Mouse (Mus musculus): Measurements from ENCODE around the gene Tns2.

The Tns2 gene

DNA sequence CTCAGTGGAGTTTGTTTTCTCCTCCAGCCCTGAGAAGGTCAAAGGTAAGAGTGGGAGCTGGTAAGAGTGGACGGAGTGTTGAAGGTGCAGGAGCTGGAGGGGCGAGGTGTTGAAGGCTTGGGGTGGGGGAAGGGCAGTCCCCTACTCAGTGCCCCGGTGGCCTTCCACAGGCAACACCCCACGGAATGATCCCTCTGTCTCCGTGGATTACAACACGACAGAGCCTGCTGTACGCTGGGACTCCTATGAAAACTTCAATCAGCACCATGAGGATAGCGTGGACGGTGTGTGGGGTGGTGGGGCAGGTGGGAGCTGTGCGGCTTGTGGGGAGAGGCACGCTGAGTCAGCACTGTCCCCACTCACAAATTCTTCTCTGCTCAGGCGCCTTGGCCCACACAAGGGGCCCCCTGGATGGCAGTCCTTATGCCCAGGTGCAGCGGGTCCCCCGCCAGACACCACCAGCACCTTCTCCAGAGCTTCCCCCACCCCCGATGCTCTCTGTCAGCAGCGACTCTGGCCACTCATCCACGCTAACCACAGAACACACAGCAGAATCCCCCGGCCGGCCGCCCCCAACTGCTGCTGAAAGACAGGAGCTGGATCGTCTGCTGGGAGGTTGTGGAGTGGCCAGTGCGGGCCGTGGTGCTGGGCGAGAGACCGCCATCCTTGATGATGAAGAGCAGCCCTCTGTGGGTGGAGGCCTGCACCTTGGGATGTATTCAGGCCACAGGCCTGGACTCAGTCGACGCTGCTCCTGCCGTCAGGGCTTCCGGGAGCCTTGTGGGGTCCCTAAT, 10.7 kb downstream of the Tns2 start:
- DNase-seq = peak in 1 of 2 experiments; percentile 39

DNA sequence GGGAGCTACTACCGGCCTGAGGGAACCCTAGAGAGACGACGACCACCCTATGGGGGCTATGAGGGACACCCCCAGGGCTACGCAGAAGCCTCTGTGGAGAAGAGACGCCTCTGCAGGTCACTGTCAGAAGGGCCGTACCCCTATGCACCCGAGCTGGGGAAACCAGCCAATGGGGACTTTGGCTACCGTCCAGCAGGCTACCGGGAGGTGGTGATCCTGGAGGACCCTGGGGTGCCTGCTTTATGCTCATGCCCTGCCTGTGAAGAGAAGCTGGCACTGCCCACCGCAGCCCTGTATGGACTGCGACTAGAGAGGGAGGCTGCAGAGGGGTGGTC, 11.2 kb downstream of the Tns2 start:
- peak in 1 of 2 experiments; percentile 57 for DNase-seq

DNA sequence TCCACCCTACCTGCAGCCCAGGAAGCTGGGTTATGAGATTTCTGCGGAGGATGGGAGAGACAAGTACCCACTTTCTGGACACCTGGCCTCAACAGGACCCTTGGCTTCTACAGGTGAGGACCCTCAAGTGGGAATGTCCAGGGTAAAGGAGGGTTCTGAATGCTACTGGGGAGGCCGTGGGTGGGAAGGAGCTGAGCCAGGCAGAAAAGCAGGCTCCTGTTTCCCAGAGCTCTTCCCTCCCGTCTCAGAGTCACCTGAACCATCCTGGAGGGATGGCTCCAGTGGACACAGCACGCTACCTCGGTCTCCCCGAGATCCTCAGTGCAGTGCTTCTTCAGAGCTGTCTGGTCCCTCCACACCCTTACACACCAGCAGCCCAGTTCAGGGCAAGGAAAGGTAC, 12.0 kb downstream of the Tns2 start:
- DNase-seq = no peak

GRCm38 (mm10) chr15:102112827-102113226, 12.6 kb downstream of the Tns2 start:
- DNase-seq = no peak

DNA sequence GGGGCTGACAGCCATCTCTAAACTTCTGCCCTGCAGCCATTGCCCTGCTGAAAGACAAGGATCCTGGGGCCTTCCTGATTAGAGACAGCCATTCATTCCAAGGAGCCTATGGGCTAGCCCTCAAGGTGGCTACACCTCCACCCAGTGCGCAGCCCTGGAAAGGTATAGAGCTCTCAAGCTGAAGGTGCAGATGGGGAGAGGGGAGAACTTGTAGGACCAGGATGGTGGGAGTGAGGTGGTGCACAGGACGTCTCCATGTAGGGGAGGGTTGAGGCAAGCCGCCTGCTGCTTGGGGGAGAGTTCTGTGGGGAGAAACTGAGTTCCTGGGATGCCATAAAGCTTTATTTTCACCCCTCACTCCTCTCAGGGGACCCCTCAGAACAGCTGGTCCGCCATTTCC, 13.5 kb downstream of the Tns2 start:
- DNase-seq = no peak

DNA sequence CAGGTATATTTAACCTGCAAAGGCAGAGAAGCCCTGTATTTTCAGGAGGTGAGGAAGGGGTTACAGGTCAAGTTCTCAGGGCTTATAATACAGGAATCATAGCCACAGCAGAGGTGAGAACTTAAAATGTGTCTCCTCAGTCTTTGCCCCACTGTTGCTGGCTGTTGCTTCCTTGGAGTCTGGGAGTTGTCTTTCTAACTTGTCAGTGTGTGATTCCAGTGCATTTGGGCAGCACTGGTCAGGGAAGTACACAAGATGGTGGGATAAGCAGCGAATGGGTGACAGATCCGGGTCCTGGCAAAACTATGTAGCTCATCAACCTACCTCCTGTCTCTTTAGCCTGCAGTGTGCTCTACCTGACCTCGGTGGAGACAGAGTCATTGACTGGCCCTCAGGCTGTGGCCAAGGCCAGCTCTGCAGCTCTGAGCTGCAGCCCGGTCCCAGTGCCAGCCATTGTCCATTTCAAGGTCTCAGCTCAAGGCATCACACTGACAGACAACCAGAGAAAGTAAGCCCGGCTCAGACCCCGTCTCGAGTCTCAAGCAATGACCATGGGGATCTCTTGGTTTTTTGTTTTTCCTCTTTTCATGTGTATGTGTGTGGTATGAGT, 14.5 kb downstream of the Tns2 start:
- peak in 1 of 2 experiments; percentile 45 for DNase-seq

DNA sequence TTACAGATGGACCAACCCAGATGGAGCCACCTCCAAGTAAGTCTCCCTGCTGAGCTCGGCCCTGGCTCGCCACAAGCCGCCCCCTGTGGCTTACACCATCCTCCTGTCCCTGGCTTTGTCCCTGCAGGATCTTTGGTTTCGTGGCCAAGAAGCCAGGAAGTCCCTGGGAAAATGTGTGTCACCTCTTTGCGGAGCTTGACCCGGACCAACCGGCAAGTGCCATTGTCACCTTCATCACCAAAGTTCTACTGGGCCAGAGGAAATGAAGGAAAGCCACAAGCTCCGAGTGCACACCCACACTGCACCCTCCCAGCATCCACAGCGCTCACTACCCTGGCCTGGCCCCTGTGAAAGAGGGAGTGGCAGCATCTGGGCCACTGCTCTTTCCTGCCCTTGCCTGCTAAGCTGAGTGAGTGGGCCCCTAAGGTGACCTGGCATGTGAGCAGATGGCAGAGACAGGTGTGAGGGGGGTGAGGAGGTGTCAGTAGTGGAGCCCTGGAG, 15.6 kb downstream of the Tns2 start:
- peak; percentile 60 to 70 for DNase-seq

DNA sequence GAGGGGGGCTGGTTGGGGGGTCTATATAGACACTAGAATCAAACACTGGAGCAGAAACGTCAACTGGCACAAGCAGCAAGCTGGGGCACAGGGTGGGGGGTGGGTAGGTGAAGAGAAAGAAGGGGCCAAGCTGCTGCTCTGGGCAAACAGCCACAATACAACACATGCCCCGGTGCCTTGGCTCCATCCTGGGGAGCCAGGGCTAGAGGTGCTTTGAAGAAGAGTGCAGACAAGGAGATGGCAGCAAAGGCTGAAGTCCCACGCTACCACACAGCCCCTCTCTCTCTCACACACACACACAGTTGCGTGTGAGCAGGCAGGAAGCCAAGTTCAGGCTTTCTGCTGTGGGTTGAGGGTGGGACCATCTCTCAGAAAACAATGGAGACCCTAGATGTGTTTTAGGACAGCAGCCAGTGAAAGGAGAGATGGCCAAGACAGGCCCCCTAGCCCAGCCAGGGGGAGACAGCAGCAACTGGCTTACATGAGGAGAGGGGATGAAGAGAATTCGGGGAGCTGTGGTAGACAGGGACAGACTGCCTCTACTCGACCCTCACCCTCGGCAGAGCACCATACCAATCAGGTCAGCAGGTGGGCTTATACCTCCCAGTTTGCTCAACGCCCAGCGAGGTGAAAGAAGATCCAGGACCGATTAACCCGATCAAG, 16.7 kb downstream of the Tns2 start:
- DNase-seq = peak in 1 of 2 experiments; percentile 63

GRCm38 (mm10) chr15:102117461-102118443, 17.5 kb downstream of the Tns2 start:
- peak in 1 of 2 experiments; percentile 77 for DNase-seq

- DNase-seq = peak in 1 of 2 experiments; percentile 34
These were observed 18.4 kb downstream of the Tns2 start for GRCm38 (mm10) chr15:102118591-102118990.

GRCm38 (mm10) chr15:102119121-102119830, 19.1 kb downstream of the Tns2 start:
- DNase-seq = peak in 1 of 2 experiments; percentile 33

DNA sequence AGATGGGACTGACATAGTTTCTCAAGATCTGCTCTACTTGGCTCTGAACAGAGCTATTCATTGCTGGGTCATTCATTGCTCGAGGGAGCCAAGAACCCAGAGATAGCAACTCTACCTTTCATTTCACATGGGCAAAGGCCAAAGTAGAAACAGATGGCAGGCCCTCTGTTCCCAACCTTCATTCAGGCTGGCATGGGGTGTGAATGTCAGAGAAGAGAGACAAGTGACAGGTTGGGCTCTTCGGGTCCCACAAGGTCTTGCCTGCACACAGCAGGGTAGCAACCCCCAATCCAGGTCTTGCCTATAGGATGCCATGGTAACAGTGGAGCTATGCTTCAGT, 19.6 kb downstream of the Tns2 start:
- DNase-seq = peak; percentile 86 to 88

DNA sequence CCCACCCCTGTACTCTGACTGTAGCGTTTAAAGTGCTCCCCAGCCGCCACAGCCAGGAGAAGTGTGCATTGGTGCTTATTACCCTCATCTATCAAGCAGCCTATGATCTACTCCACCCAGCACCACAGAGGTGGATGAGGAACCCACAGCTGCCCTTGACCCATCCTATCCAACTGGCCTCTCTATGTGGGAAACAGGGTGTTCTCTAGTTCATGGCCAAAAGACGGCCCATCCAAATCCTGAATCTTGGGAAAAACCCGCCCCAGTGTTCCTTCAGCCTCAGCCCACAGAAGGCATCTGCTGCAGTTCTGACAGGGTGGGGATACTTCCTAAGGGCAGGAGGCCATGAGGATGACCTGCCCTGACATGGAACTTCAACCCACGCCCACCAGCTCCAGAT, 20.3 kb downstream of the Tns2 start:
- DNase-seq = no peak

- DNase-seq = peak; percentile 81 to 89
These were observed 26.1 kb downstream of the Tns2 start for GRCm38 (mm10) chr15:102126303-102126702.

DNA sequence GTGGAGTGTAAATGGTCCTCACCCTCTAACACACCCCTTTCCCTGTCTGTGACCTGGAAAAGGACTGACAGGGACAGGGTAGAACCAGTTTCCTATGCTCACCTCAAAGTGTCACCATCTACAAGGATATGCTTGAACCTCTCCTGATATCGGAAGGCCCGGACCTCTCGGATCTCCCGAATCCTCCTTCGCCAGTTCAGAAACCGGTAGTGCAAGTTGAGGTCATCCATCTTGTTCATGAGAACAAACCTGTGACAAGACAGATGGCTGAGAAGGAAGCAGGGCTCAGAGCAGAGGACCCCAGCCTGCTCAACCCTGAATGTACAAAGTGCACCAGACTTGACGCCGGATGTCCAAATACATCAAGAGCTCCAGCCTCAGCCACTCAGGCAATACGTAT, 33.1 kb downstream of the Tns2 start:
- DNase-seq = no peak

DNA sequence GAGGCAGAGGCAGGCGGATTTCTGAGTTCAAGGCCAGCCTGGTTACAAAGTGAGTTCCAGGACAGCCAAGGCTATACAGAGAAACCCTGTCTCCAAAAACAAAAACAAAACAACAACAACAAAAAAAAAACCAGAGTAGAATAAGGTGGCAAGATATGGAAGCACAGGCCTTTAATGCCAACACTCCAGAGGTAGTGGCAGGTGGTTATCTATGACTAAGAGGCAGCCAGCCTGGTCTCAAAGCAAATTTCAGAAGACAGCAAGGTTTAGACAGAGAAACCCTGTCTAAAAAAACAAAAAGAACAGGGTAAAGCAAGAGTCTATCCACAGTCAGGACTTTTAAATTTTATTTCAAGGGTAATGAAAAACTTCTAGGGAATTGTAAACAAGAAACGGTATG, 34.5 kb downstream of the Tns2 start:
- no peak for DNase-seq

DNA sequence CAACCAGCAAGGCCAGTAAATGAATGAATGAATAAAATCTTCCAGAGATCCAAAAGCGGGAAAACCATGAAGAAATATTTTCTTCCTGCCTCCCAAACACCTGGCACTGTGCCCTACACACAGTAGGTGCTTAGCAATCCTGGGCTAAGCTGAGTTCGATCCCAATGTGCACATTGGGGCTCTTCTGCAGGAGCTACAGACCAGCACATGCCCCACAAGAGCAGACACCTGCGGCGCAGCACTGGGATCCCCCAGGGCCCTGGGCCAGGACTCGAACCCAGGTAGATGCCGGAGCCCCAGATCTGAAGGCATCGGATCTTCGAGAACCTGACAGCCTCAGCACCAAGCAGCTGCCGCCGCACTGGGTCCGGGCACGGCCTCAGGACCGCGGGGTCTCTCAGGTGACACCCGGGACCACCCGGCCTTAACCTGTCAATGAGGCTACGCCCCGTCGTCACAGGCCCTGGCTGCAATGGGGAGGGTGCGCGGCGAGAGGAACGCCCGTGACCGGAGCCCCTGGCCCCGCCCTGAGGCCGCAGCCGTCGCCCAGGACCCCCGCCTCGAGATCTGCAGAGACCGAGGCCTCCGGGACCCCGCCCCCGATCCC, 35.4 kb downstream of the Tns2 start:
- DNase-seq = peak in 1 of 2 experiments; percentile 60

DNA sequence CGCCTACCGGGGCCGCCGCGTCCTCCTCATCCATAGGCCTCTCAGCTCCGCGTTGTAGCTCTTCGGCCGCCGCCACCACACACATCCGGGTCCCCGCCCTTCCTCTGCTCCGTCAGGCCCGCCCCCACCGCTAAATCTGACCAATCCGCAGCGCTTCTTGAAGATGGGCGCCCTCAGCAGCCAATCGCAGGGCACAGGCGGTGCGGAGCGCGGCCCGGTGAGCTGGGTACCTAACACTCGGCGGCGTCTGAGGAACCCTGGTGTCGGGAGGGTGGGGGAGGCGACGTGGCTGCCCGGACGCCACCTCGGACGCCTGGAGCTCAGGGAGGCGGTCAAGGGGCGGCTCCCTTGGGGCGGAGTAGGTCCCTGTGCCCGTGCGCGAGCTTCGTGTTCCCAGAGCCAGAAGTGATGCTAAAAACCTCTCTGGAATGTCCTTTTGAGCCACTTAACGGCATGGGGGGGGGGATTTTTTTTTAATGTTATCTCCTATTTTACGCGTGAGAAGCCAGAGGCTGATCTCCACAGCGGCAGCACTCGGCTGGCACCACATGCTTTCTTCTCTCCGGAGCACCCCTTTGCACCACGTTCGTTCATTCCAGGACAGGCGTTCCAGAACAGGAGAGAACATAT, 36.0 kb downstream of the Tns2 start, which contains the start of gene Spryd3:
Gene Spryd3, minus strand, starts transcription at position 106 of the 630 bp plus-strand sequence.
- DNase-seq = peak; percentile 98 to 100

DNA sequence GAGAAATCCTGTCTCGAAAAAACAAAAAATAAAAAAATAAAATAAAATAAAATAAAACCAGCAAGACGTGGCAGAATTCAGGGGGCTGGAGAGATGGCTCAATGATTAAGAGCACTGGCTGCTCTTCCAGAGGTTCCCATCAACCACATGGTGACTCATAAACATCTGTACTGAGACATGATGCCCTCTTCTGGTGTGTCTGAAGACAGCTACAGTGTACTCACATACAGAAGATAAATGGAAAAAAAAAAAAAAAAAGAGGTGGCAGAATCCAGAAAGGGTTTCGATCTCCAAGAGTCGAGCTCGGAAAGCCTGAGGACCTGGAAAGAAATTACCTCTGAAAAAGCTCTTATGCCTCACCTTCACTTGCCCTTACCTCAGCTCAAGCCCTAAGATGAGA, 40.9 kb downstream of the Tns2 start:
- no peak for DNase-seq

All from cerebellum, postnatal 25 days (tissue).